Mouse (Mus musculus) brain, embryonic 14.5 days (tissue): ENCODE results near the gene Nosip.

Experiments used
- CTCF ChIP-seq: fragments of 200-500 bp; IDR thresholded peaks from 2 replicates; pipeline ENCODE4 v1.5.1; 2012; ENCODE audit warnings: inconsistent platforms, mild to moderate bottlenecking, moderate library complexity, borderline replicate concordance; ENCODE audit not compliant: insufficient read depth, insufficient read length; ENCODE audit errors: extremely low read depth
- POLR2A ChIP-seq: fragments of 200-500 bp; IDR thresholded peaks from 2 replicates; pipeline ENCODE4 v1.6.1; 2012; ENCODE audit warnings: mild to moderate bottlenecking, inconsistent platforms, borderline replicate concordance; ENCODE audit not compliant: poor library complexity, insufficient read depth, insufficient read length, severe bottlenecking; ENCODE audit errors: extremely low read depth

DNA sequence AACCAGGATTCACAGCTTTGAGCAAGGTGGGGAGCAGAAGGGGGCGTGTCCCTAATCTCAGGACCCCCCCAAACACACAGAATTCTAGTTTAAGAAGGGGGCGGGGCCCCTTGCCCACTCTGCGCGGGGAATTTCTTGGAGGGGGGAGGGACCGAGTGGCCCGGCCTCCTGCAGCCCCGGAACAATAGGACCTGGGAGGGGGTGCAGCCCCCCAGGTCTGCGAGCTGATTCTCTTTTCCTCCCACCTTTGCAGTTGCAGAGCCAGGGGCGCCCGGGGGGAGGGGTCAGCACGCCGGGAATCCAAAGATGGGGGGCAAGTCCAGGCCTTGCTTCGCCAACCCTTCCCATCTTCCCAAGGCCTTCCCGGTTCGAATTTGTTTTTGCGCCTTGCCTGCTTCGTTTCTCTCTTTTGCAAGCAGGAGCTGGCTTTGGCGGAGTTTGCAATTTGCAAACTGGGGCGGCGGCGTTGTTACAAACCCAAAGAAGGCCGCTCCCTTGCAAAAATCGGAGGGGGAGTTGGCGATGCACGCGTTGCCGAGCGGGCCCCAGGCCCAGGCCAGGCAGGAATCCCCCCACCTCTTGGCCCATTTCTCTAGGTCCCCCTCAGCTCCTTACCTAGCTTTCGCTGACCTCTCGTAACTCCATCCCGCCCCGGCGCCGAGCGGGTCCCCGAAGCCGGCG lies 9.9 kb upstream of the Nosip start:
- TF ChIP-seq CTCF (no peak), POLR2A (no peak)
